Mouse (Mus musculus): ENCODE measurements at regions not wholly inside any gene's neighbourhood (a gene's known extent, or its start where the extent isn't known, plus 50 kb on each side); places are given as distances from the start of the nearest gene placed in this dataset.

- TF ChIP-seq CTCF (conservative IDR thresholded peaks at IDR 0.05 in 1 of 2, IDR thresholded peaks at IDR 0.05 in 1 of 2; ENCODE audit: low read depth in 2 of 2, low read length in 2 of 2) (peak in 1 of 2 experiments; percentile 42; a peak in 2 of 4 replicates), POLR2A (IDR thresholded peaks at IDR 0.05; ENCODE audit: low read depth, low read length) (no peak)
Observed at GRCm38 (mm10) chr1:10835653-10836415, 578.1 kb upstream of the A830018L16Rik start.

Data from CH12.LX (cell line).